Mouse (Mus musculus) kidney, adult 11 months (tissue): ENCODE measurements around the gene Prr32.

Experiments used
- DNase-seq: peaks from one replicate; pipeline ENCODE4 v3.0.0; 2022

Prr32 gene

GRCm38 (mm10) chrX:45090604-45091003 lies at the start of gene Prr32:
Gene Prr32, plus strand, starts transcription at chrX:45090904.
- DNase-seq = no peak
